Mouse (Mus musculus) cerebellum, postnatal 36 days (tissue): ENCODE results near the gene Zcchc24.

ENCODE experiments used
- DNase-seq, 2 experiments: peaks; one replicate each; pipeline ENCODE4 v3.0.0; 2021 to 2022; ENCODE audit warnings: mixed read lengths in 2 of 2

Zcchc24 gene

DNA sequence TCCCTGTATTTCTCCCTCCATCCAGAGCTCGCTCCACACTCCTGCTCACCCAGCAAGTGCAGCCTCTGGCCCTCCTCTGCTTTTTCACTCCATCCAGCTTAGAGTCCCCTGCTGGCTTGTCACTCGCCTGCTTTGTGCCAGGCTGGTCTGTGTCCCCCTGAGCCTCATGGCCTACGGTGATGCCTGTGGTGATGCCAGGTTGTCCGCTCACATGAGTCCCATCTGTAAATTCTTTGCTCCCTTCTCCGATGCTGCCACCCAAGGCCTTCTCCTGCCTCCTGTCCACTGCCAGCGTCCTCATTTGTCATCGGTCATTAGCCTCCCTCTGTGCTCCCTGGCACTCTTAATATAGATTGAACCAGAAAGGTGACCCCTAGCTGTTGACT is 104.5 kb downstream of the Zcchc24 start:
- DNase-seq = no peak

DNA sequence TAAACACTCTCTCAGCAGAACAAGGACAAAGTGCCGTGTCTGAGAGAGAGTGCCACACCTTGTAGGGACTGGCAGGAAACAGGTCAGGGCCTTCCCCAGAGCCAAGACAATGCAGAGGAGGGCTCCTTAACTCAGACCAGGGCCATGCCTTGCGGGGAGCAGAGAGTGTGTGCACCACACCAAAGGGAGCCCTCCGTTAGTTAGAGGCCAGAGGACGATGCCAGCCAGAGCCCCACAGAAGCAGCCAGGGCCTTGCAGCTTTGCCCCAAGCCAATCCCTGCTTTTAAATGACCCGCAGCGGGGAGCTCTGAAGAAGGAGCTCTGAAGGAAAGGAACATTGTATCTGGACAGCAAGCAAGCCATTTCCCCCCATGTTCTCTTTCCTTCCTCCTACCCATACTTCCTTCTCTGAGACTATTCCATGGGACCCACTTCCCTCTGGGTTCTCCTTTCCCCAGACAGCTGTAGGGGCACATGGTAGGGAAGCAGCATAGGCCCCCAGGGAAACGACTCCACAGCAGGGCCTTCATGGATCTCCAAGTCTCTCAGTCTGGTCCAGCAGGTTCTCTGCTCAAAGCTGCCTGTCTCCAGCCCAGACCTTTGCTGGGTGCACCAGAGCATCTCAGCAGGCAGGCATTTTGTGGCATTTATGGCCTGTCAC is 105.1 kb downstream of the Zcchc24 start:
- DNase-seq = no peak
